Mouse (Mus musculus) gastrocnemius, postnatal 36 days (tissue): ENCODE results near the gene Gpc1. TPM values are rescaled to one million over a fixed set of nuclear protein-coding genes. Genes with fewer than 3 reads are reported as not detected.
A peak's percentile ranks its signal among the peaks of the same experiment; 100 is the strongest.

Source experiments
- DNase-seq, 2 experiments: peaks; one replicate each; pipeline ENCODE4 v3.0.0; 2022
- intact Hi-C: fragments of 180-260 bp; cut with DNase I; formaldehyde crosslinking; loops from one replicate; pipeline ENCODE4 v1.15.1; 2025
- total RNA-seq, 2 experiments: library from RNA; stranded (reverse); gene quantifications; 2 replicates each; pipeline ENCODE4 v1.2.3; 2021

Gpc1 gene
- total RNA-seq, 2 experiments from 2014 or later, result 244 to 266 TPM

DNA sequence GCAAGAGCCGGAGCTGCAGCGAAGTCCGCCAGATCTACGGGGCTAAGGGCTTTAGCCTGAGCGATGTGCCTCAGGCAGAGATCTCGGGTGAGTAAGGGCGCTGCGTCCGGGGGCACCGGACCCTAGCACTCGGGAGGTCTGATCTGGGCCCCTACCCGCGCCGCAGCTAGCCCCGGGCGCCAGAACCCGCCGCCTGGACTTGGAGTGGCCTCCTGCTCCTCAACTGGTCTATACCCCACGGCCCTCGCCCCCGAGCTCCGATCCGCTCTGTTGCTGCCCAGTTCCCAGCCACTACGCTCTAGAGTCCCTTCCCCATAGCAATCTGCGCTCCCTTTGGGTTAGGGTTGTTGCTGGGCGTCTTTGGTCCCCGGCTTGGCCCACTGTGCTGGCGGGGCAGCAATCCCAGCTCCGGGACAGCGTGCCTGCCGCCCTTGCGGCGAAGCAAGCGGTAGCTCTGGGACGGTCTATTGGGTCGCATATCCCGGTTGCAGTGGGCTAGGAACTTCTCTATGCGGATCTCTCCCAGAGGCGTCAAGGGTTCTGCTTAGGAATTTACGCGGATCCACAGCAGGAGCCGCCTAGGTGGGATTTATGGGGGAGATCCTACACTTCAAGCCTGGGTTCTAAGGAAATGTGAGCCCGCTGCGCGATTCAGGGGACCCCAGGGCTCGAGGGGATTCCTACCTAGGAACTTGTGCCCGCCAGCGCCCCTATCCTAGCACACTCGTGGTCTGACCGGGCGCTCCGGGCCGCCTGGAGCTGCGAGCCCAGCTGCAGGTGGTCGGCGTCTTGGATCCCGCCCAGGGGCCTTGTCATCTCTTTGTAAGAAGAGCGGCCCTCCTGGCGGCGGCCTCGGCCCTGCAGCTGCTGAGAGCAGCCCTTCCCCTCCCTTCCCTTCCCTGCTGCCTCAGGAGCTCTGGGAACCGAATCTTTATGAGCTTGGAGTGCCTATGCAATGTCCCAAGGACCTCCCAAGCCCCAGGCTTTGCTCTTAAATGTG lies 866 bp downstream of the Gpc1 start:
- DNase-seq, result peak; percentile 46 to 58
- intact Hi-C loops, result loop anchor here (1.0 to 5.0 kb wide), 3 partner anchors 60 to 184 kb away; partner anchors contain the start of gene Otos

DNA sequence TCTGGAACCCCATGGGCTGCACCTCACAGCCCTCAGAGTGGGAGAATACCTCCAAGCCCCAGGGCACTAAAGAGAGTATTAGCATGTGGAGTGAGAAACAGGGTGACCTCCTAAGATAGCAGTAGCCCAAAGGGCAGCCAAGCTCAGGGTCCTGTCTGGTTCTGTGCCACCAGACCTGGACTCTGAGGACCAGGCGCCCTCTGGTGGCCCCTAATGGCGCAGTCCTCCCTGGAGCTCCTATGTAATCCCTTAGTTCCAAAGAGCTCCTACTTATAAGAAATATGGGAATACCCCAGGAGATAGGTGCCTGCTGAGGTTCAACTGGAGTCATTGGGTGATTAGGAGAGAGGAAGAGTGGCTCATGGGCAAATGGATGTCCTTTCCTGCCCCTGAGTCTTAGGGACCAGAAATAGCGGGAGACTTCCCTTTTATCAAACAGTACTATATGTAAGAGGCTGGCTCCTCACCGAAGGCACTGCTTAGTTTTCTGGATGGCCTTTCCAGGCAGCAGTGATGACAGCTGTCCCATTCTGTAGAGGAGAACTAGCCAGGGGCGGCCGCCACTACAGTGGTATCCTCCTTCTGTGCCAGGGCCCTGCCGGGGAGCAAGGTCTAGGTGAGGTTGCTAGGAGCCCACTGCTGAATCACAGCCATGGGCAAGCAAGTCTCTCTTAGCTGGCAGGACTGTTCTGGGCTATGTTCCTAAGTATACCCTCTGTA lies 2.7 kb downstream of the Gpc1 start:
- peak; percentile 75 to 82 for DNase-seq
- intact Hi-C loops, result loop anchor here (1.0 to 5.0 kb wide), 3 partner anchors 62 to 186 kb away; partner anchors contain the start of gene Otos

DNA sequence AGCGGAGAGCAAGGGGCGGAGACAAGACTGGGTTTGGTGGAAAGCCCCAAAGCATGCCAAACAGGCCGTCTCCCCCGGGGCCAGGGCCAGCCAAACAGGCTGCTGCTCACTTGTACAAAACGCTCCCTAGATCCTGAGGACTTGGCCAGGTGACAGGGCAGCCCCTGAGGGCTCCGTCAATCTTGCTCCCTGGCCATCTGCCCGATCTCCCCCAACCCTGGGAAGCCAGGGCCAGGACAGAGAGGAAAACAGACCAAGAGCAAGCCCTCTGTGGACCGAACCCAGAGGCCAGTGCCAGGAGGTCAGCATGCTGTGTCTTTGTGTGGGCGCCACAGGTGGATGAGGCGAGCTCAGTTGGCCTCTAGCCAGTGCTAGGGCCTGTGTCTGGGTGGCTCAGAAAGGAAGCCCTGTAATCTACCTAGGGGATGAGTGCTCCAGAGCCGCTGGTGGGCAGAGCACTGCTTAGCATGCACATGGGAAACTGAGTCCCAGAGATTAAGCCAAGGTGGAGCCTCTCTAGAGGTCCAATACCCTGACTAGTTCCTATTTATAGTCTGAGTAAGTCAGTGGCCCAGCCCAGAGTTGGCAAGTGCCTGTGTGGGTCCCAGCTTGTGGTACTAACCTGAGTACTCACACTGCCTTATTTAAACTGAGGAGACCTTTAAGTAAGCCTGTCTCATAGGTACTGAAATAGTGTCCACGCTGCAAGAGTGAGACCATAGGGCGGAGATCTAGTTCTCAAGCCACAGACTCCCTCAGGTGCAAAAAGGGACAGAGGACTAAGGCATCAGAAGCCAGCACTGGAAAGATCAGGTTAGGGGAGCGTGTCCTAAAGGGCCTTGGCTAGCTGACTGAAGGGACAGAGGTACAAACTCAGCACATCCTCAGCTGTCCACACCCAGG lies 6.7 kb downstream of the Gpc1 start:
- peak; percentile 46 to 53 for DNase-seq
- intact Hi-C loops, result no loop called here

DNA sequence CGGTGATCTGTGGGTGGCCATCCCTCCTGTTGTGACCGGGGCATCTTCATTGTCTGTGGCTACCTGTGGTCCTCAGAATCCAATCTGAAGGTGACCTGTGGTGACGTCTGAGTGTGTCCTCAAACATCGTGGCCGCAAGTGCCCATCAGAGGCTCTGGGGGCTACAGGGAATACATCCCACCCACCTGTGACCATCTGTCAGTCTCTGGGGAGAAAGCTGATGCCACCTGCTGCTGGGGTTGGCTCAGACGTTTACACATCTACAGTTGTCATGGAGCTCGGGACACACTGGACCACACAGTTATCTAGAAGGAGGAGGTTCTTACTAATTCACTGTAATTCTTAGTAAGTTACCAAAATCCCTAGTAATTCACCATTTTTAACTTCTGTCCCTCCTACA lies 7.8 kb downstream of the Gpc1 start:
- DNase-seq, result no peak
- intact Hi-C loops, result no loop called here

DNA sequence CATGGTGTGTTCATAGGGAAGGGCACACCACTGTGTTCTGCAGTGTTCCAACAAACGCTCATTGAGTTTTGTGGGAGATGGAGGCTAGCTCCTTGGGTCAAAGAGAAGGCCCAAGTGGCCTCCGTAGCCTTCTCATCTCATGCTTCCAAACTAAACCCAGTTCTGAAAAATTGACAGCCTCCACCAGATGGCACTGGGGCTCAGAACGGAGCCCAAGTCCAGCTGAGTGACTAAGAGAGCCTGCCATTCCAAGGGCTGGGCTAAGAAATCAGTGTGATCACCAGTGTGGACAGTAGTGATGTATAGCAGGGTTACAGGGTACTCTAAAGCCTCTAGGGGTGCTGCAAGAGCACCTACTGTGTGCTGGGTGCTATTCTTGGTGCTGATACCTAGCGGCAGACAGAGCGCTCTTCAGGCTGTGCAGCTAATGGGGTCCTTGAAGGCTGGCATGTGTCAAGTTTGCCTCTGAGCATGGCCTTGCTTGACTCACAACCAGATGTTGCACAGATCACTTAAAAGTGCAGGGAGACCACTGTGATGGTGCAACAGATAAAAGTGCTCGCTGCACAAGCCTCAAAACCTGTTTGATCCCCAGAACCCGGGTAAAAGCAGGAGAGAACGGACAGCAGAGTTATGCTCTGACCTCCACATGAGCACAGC lies 8.9 kb downstream of the Gpc1 start:
- intact Hi-C loops, result no loop called here
- DNase-seq, result no peak

DNA sequence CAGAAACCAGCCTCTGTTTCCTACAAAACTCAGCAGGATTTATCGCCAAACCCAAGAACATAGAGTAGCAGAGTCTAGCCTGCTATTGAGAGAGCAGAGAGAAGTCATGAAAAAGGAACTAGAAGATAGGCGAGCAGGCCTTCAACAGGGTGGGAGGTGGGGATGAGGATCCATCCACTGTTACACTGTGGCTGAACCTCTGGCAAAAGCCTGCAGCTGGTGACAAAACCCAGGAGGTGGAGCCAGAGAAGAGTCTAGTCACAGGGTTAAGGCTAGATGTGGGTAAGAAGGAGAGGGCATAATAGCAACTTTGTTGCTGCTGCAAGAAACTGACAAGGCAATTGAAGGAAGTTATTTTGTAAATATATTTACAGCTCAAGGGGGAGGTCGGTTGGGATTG lies 10.0 kb downstream of the Gpc1 start:
- intact Hi-C loops, result no loop called here
- no peak for DNase-seq

DNA sequence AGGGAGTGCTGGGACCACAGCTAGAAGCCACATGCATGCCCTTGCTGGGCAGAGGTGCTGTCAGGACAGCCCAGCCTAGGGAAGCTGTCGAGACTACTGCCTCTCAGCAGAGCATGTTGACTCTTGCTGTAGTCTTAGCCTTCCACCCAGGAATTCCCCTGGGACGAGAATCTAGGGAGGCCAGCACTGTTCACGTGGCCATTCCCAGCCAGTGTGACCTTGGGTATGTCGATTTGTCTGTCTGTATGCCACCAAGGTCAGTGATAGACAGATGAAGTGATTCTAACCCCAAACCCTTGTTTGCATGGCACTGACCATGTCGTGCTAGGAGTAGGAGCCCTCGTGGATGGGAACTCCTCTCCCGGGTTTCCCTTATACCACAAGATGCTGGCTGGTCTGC lies 14.4 kb downstream of the Gpc1 start:
- intact Hi-C loops, result loop anchor here (5.0 kb wide), 1 partner anchor 51 kb away; no protein-coding TSS in a partner anchor
- DNase-seq, result no peak

DNA sequence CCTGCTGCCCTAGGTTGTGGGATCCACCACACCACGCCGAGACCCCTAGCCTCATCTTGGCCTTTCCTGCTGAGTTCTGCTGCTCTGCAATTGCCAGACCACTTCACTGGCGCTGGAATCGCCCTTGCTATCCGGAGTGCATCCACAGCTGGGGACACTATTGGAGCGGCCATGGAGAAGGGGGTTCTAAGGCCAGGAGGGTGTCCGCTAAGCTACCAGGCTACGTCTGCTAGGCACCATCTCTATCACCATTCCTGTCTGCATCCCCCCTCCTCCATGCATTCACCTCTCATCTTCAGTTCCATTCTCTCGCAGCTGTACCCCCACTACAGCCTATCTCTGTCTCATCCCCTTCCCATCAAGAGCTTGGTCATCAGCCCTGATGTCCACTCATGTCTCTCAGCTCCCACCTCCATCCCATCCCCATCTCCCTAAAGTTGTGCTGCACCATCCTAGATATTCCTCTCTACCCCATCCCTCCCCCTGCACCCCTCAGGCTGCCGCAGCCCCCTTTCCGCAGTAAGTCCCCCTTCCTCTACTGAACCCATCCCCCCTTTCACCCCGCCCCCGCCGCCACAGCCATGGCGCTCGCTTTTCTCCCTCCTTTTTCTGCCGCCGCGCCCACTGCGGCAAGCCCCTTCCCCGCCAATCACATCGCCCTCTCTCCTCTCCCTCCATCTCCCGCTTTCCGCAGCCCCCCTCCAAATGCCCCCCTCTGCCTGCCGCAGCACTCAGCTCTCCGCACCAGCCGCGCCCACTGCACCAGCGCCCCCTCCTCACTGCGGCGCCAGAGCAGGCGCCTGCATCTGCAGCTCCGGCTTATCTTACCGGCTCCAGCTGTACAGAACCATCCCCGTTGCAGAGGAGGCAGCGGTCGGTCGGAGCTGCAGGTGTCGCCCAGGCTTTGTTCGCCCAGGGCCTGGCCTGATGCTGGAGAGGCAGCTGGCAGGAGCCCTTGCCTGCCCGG lies 16.7 kb downstream of the Gpc1 start:
- intact Hi-C loops, result loop anchor here (5.0 kb wide), 1 partner anchor 49 kb away; no protein-coding TSS in a partner anchor
- no peak for DNase-seq

DNA sequence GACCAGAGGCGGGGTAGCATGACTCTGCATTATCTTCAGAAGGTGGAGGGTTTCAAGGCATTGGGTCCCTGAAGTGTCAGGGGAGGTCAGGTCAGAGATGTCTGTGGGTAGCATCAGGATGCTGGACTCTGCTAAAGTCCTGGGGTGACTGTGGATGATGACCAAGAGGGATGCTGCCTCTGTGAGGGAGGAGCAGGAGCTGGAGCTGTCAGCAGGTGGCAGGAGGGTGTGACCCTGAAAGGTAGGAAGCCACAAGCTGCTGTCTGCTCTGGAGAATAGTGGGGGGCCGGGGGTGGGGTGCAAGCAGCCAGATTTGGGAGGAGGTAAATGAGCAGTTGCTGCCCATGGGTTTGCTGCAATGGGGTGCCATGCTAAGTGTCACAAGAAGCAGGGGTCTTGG lies 18.0 kb downstream of the Gpc1 start:
- intact Hi-C loops, result loop anchor here (5.0 kb wide), 1 partner anchor 48 kb away; no protein-coding TSS in a partner anchor
- no peak for DNase-seq

DNA sequence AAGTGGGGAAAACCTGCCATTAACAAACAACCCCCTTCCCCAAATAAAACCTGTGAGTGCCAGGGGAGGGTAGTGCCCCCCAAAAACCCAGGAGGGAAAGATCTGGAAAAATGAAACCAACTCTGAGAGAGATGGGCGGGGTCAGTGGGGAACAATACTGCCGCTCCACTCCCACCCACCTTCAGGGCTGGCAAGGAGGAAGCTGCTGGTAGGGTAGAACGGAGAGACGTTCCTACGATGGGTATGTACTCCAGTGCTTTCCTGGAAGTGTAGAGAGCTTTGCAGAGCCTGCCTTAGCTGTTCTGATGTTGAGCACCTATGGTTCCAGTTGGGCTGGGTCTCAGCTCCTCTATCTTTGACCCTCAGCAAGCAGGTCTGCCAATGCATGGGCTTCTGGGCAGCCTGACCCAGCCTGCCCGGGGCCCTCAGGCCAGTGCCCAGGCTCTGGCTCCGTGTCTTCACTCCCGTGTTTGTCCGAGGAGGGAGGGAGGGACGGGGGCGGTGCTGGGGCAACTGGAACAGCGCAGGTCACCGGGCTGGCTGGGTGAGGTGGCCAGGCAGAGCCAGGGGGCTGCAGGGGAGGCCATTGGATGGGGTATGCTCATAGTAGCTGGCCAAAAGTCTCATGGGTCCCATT lies 18.6 kb downstream of the Gpc1 start:
- intact Hi-C loops, result loop anchor here (5.0 kb wide), 1 partner anchor 47 kb away; no protein-coding TSS in a partner anchor
- no peak for DNase-seq

DNA sequence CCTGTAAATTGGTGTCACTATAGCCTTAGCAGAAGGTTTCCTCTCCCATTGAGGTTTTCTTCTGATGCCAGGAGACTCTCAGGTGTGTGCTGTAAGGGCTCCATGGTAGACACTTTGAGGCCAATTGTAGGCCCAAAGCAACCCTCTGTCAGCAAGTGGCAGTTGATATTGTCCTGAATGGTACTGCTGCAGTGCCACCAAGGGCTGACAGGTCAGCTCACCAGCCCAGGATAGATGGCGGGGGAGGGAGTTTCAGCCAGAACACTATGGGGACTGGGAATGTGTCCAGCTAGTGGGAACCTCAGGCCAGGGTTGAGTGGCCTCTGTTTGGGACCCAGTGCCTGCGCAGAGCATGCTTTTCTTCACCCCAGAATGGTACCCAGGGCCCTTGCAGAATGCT lies 21.0 kb downstream of the Gpc1 start:
- intact Hi-C loops, result no loop called here
- DNase-seq, result no peak

DNA sequence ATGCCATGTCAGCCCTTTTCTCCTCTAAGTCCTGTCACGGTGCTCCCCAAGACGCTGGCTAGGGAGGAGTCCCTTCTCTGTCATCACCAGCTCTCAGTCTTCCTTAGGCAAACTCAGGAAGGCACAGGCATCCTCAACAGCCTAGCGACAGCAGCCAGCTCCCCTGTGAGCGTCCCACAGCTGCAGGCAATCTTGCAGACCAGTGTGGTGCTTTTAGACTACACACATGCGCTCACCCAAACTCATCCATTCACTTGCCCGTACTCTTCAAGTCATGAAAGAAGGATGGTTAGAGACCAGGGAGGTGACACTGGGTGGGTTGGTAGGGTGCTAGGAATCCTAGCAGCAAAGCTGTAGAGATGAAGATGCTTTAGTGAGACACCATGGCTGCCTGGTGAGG lies 30.1 kb downstream of the Gpc1 start:
- intact Hi-C loops, result no loop called here
- DNase-seq, result no peak

DNA sequence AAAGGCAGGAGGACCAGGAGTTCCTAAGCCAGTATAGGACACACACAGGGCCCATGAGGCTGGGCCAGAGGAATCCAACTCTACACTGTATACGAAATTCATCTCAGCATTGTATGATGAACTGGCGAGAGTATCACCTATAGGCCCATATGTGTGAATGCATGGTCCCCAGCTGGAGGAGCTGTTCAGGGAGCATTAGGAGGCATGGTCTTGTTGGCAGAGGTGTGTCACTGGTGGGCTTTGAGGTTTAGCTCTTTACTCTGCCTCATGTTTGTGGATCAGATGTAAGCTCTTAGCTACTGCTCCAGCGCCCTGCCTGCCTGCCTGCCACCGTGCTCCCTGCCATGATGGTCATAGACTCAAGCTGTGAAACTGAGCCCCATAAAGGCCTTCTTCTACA lies 31.8 kb downstream of the Gpc1 start:
- intact Hi-C loops, result no loop called here
- no peak for DNase-seq

DNA sequence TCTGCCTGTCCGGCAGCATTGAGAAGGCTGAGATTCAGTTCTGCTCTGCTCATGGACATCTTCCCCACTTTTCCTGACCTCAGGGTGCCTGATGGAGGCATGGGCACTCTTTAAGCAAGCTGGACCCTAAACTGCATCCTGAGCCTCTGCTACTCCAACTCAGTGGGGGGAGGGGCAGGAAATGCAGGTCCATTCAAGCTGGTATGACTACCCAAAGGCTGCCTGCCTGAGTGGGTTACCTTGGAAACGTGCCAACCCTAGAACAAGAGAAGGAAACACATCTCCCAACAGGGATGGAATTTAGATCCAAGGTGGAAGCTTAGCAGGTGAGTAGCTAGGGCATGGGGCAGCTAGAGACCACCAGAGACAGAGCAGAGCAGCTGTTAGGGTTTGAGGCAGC lies 34.7 kb downstream of the Gpc1 start:
- intact Hi-C loops, result no loop called here
- no peak for DNase-seq

DNA sequence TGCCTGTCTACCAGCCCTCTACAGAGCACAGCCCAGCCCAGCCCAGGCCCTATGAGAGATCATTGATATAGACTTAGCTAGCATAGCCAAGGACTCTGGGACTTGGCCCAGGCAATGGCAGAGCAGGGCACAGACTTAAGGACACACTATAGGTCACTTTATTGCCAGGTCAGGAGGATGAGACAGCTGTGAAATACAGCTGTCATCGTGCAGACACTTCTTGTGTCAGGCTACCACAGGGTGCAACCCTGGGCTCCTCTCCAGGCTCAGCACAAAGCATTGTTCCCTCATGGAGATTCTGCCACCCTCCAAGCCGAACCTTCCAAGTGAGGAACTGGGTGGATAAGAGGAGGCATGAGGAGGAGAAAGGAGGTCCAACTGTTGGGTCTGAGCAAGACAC lies 38.5 kb downstream of the Gpc1 start:
- no peak for DNase-seq
- intact Hi-C loops, result no loop called here

DNA sequence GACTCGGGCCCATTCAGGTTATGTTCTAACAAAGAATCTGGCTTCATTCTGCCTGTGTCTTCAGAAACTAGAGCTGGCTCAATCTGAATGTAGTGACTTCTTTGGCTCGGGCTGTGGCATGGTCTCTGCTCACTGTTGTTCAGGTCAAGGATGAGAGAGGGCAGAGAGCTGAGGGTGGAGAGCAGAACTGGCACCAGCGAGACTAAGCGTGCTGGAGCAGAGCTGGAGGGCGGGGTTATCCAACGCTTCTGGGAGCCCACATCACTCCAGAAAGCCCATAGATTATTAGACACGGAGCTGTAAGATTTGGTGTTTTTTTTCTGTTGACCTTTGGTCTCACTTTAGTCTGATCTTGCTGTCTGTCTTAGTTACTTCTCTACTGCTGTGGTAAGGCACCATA lies 41.2 kb downstream of the Gpc1 start:
- no peak for DNase-seq
- intact Hi-C loops, result no loop called here

DNA sequence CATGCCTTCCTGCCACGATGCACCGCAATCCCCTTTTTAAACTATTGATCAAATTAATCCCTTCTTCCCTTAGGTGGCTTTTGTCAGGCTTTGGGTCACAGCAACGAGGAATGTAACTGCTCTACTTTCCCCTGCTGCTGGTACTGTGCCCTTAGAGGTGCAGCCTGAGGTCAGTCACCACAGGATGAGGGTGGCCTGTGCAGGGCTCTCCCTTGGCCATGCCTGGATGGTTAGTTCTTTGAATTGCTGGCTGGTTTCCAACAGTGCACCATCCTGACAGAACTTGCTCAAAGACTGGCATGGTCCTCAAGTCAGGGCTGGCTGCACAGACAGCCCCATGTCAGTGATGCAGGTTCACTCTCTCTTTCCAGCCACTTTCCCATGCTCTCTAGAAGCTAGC lies 42.6 kb downstream of the Gpc1 start:
- intact Hi-C loops, result no loop called here
- no peak for DNase-seq
